Mouse (Mus musculus) NIH3T3 (cell line): Measurements from ENCODE around the gene Mfap5.
"Not testable (repeated sequence)": the region's sequence is repeated elsewhere in the genome, so short reads cannot be mapped to it uniquely, and the experiment has no call there.

Source experiments
- DNase-seq: peaks from one replicate; pipeline ENCODE4 v3.0.0-alpha.2; 2012; ENCODE audit warnings: low read depth

Gene Mfap5

GRCm38 (mm10) chr6:122560427-122560826 is 54.8 kb downstream of the Mfap5 start:
- DNase-seq = peak; percentile 97

GRCm38 (mm10) chr6:122561005-122561404 is 55.4 kb downstream of the Mfap5 start:
- no peak for DNase-seq

GRCm38 (mm10) chr6:122562463-122562862 is 56.8 kb downstream of the Mfap5 start:
- peak; percentile 91 for DNase-seq

- peak; percentile 41 for DNase-seq
These were observed 59.6 kb downstream of the Mfap5 start for GRCm38 (mm10) chr6:122565070-122565784.

GRCm38 (mm10) chr6:122569113-122569512 is 63.5 kb downstream of the Mfap5 start:
- DNase-seq = no peak

GRCm38 (mm10) chr6:122569762-122570161 is 64.1 kb downstream of the Mfap5 start:
- DNase-seq = no peak

GRCm38 (mm10) chr6:122570695-122571616 is 65.3 kb downstream of the Mfap5 start:
- peak; percentile 44 for DNase-seq

- DNase-seq = no peak
These were observed 65.9 kb downstream of the Mfap5 start for GRCm38 (mm10) chr6:122571617-122571959.

GRCm38 (mm10) chr6:122575037-122575436 is 69.4 kb downstream of the Mfap5 start:
- DNase-seq = not testable (repeated sequence)

- DNase-seq = no peak
These were observed 71.4 kb downstream of the Mfap5 start for GRCm38 (mm10) chr6:122577030-122577429.
